Mouse (Mus musculus) A20 (cell line): ENCODE measurements at regions not wholly inside any gene's neighbourhood (a gene's known extent, or its start where the extent isn't known, plus 50 kb on each side); places are given as distances from the start of the nearest gene placed in this dataset.
A peak's percentile ranks its signal among the peaks of the same experiment; 100 is the strongest.

Source experiments
- DNase-seq: peaks from one replicate; pipeline ENCODE4 v3.0.0-alpha.2; 2011; ENCODE audit warnings: low read depth, low spot score

DNA sequence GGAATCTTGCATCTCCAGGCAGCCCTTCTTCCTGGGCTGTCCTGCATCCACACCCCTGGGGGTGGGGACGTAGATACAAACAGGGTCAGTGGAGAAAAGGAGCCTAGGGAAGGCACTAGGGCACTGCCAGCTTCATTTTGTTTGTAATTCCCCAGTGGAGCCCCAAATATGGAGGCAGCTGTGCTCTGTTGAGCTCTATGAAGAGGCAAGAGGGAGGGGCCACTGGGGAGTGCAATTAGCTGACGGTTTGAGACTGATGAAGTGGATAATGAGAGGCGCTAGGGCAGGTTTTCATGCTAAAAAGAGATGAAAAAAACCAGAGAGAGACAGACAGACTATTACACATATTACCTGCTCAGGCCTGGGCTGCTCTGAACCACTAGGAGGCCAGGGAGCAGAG is 135.8 kb upstream of the Grik3 start:
- no peak for DNase-seq

DNA sequence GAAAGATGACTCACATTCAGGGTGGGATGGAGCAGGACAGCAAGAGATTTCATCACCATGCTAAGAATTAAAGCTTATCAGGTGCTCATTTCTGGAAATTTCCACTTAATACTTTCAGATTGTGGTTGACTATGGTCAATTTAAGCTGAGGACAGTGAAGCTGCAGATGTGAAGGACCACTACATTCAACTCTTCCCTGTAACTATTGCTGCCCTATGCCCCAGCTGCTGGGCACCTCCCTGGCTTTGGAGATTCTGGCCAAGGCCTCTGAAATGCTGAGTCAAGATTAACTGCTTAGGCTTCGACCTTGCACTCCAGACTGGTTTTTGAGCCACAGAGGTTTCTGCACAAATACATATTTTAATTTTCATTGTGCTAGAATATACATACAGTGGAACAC is 140.4 kb upstream of the Grik3 start:
- no peak for DNase-seq

DNA sequence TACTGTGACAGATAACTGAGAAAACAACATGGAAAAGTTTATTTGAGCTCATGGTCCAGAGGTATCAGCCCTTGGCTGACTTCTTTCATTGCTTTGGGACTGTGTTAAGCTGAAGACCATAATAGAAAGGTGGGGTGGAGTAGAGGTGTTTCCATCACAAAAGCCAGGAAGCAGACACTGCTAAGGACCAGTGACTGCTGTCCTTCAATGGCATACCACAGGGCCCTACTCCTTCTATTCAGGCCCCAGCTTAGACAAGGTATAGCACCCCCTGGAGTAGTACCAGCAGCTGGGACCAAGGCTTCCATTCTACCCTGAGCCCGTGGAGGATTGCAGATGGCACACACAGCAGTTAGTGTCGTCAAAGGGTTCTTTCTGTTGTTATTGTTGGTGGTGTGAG is 151.4 kb upstream of the Grik3 start:
- no peak for DNase-seq

DNA sequence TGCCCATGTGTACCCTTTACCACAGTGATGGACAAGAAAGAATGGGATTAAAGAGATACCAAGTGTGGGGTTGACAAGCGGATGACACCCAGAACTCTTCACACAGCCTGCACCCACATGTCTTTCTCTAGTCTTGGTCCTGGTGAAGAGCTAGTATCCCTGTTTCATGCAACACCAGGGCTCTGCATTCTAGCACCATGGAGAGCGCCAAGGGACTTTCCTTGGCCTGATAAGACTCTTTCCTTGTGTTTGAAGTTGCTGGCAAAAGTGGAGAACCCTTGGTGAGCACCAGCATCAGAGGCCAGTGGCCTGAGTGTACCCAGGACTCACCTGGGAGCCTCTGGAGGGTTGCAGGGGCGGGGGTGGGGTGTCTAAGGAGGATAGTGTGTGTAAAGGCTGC is 161.7 kb upstream of the Grik3 start:
- peak; percentile 18 for DNase-seq

DNA sequence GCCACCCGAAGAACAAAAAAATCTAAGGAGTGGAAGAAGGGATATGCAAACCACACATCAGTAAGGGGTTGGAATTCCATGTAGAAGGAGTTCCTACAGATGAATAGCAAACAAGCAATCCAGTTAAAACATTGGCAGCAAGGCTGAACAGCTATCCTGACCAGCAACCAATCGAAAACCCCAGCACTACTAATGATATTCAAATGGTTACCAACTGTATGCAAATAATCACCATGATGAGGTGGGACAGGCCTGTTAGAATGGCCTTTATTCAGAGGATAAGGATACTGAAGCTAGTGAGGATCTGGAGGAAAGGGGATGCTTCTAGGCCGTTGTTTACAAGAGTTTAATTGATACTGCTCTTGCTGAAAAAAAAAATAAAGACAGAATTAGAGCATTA is 166.0 kb upstream of the Grik3 start:
- no peak for DNase-seq

DNA sequence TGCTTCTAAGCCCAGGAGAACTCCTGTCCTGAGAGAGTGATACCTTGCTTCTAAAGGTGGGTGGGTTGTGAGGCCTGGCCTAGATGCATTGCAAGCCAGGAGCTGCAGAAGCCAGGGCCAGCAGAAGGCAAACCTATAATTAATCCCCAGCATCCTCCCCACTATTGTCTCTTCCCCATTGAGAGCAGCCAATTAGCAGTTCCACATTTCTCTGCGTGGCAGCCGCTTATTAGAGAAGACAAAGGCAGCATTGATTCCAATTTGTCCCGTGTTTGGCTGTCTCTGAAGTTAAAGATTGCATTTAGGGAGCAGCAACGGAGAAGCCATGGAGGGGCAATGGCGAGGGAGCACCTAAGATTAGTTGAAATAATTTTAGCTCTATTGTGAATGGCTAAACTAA is 171.2 kb upstream of the Grik3 start:
- no peak for DNase-seq

DNA sequence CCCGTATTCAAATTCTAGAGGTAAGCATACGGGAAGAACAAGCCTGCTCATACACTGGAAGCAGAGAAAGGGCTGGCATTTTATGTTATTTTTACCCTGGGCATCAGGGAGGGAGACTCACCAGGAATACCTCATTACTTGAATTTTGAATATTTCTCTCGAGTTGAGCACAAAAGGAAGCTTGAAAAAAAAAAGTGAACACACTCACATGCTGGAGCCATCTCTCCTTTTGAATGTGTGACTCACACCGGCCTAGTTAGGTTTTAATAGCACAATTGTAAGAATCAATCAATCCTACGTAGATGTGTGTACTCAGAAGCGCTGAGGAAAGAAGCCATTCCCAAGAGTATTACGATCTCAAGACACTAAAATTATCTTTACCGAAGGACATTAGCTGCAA is 172.2 kb upstream of the Grik3 start:
- DNase-seq = no peak

DNA sequence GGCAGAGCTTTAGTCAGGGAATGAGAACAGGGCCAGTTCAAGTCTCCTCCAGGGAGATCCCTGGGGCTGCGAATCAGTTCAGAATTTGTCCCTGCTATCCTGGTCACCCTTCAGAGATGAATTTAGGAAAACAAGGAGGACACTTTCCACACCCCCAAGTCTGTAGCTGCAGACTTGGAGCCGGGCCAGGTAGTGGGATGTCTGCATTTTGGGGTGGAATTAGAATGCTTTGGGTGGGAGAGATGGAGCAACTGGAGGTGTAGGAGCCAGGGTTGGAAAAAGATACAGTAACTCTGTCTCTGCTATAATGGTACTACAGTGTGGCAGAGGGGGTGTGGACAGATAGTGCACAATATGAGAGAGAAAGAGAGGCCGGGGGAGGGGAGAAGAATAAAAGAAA is 173.6 kb upstream of the Grik3 start:
- DNase-seq = no peak

DNA sequence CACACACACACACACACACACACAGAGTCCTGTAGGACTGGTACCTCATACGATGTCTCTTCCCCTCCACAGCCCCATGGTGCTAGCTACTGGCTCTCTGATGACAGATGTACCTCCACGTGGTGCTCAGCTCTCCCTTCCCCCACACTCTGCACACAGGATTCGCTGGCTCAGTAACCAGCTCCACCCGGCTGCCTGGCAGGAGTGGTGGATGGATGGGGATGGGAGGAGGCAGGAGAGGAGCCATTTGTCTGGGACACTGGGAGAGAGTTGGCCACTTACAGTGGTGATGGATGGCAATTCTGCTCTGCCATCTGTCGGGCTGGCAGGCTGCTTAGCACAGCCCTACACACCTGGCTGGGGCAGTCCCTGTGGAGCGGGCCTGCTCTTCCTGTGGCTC is 174.7 kb upstream of the Grik3 start:
- DNase-seq = no peak

DNA sequence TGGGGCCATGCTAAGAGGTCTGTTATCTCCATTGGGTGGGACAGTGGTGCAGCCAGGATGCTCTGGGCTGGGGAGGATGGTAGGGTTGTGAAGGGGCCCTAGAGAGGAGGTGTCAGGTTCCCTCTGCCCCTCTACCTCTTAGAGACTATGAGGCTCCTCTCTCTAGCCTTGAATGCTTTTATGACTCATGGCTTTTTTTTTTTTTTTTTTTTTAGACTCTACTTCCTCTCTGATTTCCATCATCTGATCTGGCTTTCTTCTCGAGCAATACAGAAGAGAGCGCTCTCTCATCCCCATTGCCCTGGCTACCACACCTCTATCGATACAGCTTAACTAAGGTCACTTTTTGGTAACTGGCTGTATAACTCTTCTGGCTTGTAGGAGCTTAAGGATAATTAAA is 176.6 kb upstream of the Grik3 start:
- no peak for DNase-seq

DNA sequence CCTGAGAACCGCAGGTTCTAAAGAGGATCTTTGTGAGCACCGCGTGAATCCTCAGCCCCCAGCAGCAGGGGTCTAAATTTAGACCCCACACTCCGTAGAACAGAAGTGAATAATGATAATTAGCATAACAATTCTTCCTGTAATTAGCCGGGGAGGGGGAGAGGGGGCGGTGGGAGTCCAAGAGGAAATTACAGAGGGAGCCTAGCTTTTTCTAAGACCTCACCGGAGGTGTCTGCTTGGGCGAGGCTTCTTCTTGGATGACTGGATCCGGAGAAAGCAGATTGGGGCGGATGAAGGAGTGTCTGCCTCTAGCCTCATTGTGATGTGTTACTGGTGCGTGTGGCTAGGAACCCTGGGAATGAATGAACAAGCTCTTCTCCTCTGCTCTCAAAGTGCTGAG is 177.2 kb upstream of the Grik3 start:
- no peak for DNase-seq

DNA sequence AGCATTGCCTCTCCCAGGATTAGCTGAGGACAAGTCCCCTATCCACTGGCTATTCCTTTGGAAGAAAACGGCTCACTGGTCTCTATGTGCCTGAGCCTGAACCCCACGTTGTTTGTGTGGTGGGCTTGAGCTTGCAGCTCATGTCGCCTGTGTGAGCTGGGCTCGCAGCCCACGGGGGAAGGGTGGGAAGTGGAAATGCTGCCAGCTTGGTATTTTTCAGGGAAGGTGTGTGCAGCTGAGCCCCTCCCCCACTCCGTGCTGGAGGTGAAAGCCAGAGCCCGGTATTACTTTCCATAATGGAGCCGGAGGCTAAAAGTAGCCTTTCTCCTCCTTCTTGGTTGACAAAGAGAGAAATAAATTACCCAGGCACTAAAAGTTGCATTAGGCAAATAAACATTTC is 180.5 kb upstream of the Zc3h12a start:
- DNase-seq = no peak

DNA sequence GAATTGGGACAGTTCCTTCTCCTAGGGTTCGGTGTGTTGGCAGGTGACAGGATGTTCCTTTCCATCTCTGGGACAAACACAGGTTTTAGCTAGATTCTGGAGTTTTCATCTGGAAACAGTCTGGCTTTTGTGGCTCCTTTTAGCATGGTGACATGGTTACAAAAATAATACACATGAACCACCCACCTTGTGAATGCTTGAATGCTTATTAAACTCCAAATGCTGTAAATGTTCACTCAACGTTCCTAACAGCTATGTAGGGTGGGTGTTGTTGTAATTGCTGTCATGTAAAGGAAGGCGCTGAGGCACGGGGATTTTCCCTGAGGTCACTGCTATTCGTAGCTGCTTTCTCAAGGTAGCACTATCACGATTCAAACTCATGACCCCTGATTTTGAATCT is 178.1 kb upstream of the Zc3h12a start:
- no peak for DNase-seq

DNA sequence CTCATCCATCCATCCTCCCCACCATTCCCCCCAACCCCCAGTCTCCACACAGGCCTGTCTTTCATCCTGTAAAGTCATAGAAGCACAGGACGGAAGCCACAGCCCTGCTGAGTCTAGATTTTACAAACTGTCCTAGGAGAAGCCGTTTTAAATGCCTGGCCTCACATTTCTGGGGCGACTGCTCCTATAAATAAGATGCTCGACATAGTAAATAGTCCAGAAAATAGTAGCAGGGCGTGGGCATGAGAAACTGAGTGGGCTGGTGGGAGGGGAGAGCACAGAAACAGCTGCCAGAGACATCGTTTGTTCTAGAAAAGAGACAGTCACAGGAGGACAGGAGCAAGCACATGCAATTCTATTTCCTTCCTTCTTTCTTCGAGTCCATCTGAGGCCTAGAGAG is 175.0 kb upstream of the Zc3h12a start:
- no peak for DNase-seq

DNA sequence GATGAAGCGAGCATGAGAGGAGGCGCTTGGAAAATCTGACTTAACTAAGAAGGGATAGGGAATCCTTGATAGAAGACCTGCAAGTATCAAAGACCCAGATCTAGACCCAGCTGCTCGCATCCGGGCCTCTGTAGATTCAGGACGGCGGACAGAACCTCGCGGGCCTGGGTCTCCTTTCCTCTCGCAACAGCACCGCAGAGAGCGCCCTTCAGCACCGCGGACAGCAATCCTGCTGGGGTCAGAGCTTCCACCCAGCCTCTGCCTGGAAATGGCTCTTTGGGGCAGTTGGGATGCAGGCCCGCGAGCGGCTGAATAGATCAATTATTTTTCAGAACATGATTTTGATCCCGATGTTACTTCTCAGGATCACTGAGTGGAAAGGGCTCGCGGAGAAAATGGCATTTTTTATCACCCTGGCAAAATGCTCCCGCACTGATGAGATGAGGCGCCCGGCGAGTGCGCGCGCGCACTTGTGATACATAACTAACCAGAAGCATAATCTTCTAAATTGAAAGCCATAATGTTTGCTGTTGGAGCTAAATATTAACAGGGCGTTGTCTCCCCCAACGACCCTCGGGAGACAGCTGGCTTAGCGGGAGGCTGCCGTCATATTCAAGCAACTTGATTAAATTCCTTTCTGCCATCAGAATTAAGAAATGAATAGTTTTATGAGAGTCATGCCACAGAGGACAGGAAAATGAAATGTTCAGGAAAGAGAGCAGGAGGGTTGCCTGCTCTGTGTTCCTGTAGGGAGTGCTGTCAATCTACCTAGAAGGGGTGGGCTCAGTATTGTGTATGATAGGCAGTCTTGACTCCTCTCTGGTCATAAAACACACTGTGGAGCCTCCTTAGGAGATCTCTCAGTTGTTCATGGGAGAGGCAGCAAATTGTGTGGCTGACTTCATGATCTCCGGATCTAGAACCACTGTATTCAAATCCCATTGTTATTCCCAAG is 173.1 kb upstream of the Zc3h12a start:
- peak; percentile 18 for DNase-seq

DNA sequence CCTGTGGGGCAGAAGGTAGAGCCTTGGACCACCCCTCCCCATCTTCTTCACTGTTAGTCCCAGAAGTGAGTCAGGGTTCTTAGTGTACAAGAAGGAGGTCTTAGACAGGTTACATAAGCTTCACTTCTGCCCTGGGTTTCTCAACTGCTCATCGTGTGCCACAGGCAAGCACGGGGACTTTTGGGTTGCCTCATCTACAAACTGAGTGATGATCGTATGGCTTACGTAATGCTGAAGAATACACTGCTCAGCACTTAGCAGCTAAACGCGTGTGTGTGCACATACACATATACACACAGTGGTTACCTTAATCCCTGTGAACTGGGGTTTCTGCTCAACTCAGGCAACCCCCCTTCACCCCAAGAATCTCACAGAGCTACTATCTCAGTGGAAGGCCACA is 163.1 kb upstream of the Zc3h12a start:
- no peak for DNase-seq

DNA sequence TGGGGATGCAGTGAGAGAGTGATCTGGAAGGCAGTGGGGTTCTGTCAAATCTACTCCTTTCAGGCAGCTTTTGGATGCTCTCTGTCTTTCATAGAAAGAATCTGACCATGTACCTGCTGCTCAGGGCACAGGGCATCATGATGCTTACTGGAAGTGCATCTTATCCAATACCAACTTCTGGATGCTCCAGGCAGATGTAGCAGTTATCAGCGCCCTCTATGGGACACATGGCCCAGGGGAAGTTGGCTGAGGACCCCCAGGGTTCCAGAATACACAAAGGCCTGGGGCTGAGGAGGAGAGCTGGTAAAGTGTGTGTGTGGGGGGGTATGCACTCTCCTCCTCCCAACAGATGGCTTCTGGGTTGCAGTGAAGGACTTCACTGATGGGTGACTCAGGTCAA is 162.1 kb upstream of the Zc3h12a start:
- DNase-seq = no peak

DNA sequence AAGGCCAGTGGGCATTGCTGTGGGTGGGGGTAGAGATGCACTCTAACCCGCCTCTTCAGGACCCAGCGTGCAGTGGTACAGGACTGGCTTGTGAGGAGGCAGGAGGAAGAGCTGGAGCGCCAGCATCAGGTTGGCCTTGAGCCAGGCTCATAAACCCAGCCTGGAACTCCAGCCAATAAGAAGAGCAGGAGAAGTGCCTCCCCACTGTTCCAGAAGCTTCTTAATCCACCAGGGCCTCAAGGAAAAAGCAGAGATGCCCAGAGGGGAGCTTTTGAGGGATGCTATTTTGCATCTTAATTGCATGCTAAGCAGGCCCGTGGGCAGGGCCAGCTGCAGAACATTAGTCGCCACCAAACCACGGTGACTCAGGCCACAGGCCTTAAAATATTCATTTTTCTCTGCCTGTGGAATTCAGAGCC is 161.4 kb upstream of the Zc3h12a start:
- DNase-seq = no peak

DNA sequence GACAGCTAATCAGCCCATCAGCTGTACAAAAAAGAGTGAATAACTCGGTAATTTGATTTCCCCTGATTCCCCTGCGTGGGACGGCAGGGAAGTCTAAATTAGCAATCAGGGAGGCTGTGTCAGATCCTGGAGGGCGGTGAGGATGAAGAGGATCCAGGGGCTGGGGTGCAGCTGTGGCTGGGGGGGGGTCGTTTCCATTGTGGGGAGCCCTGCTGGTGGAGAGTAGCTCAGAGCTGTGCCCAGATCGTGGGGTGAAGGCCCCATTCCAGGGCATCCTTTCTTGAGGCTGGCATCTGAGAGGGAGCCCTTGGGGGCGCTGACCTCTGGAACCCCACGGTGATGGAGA is 155.3 kb upstream of the Zc3h12a start:
- no peak for DNase-seq

DNA sequence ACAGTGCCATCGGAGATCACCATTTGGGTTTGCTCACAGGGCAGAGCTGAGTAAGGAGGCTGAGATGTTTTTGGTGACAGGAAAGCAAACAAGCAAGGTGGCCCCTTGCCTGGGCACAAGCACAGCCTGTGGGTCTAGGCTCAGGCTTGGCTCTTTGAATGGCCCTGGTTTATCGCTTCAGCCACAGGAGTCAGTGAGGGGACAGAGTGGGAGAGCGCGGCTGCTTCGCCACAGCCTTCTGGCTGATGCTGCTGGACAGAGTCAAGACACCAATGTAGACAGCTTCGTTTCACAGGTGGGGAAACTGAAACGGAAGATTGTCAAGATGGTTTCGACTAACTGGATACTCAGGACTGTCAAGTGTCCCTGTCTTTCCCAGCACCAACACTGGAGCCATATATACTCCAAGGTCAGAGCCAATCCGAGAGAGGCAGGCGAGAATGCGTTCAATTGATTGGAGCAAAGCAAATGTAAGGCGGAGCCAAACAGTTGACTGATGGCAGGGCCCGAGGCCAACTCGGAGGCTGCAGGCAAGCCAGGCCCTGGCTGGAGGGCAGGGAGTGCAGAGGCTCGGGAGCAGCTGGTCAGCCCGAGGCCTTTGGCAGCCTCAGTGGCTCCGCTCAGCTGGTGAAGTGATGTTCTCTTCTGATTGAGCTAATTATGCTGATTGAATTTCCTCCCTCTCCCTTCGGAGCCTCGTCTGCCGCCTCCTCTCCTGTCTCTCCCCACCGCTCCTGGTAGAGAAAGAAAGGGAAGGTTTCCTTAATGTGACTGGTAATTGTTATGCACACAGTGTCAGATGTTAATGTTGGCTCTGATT is 154.7 kb upstream of the Zc3h12a start:
- DNase-seq = no peak

DNA sequence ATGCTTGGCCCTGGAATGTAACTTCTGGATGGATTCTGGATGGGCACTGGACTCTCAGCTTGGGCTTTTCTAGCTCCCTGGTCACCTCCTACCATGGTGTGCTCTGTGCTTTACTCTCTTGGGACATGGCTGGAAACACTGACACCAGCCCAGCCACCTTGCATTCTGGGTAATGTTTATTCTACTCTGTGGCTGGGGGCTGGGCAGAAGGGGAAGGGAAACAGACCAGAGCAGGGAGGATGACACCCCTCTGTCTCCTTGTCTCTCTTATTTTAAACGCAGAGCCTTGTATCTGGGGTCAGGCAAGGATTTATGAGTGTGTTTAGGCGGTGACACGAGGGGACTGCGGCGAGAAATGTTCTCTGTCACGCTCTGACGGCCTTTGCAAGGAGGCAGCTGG is 151.5 kb upstream of the Zc3h12a start:
- DNase-seq = no peak

DNA sequence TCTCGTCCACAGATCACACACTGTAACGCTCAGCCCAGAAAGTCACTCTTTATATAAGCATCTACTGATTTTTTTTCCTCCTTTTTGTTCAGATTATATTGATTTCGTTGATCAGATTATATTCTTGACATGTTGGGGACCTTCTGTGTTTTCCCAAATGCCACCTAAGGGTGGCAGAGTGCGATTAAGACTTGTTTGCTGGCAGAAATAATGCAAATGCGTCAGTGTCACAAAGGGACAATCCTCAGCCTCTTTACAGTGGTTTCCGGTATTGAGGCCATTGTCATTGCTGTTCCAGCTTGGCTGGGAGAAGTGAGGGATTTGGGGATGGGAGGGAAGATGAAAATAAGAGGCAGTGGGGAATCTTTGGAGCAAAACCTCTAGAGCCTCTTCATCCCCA is 149.2 kb upstream of the Zc3h12a start:
- no peak for DNase-seq

DNA sequence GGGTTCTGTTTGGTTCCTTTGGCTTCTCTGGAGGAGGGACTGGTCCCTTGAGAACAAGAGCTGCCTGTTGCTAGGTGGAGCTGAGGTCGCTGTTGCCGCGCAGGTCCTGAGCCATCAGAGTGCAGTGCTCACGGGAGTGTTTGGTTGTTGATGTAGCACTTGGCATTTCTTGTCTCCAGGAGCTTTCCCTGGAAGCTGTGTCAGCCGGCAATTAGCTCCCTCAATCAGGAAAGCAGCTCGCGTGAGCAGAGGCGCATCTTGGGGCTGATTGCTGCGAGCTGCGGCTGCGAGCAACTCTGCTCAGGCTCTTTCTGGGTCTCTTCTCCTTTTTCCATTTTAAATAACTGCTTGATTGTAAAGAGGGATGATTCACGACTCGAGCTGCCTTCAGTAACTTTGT is 147.6 kb upstream of the Zc3h12a start:
- DNase-seq = no peak
